In genomic region chr7:44405346-44406014, GRCm38 (mm10) we compare ENCODE assay signal across 8 mouse cellular contexts. TPM values are rescaled to one million over a fixed set of nuclear protein-coding genes. Genes with fewer than 3 reads are reported as not detected.
DNase-seq lines count a peak whose midpoint lies in the region; ATAC-seq lines count a peak whose summit lies in the region.

No protein-coding gene starts in this region.

- ATAC-seq in hematopoietic stem cell, adult 5-6 weeks (replicated peaks in 1 of 2; ENCODE audit: insufficient read depth in 1 of 2, low FRiP score in 2 of 2, low TSS enrichment in 1 of 2, low read depth in 1 of 2, poor library complexity in 2 of 2, severe bottlenecking in 2 of 2): peak; percentile 82 to 90
- peak; percentile 96 for ATAC-seq in lung, embryonic 16.5 days (ENCODE audit: low read depth)

- no peaks in the 10 kb centered on the region for H3K27me3 ChIP-seq in lung, embryonic 16.5 days (ENCODE audit: control insufficient read depth, insufficient read depth, low read depth, low read length)

- peak overlapping the region; percentile 51; the same call in 1 of the 2 replicates for H3K9ac ChIP-seq in lung, embryonic 16.5 days (ENCODE audit: low read length)

- peak; percentile 99 for DNase-seq in MN1 (ENCODE audit: low spot score)
- DNase-seq in cerebellum, adult 8-10 months: peak; percentile 94
- DNase-seq in forelimb bud, embryonic 11.5 days (ENCODE audit: low read depth, low spot score): peak; percentile 100
- peak; percentile 96 for DNase-seq in layer of hippocampus, adult 9-10 months (ENCODE audit: low spot score)
- peak; percentile 54 for DNase-seq in ovary, postnatal 10 days (ENCODE audit: low spot score)
- peak; percentile 80 to 88 for DNase-seq in thymus, postnatal 10 days (ENCODE audit: low spot score in 2 of 2)

- no peak overlapping the region for H3K27ac ChIP-seq in lung, embryonic 16.5 days (ENCODE audit: low read length)

- H3K4me1 ChIP-seq in lung, embryonic 16.5 days (replicated peaks; ENCODE audit: control insufficient read depth, insufficient read depth, low read length): no peaks in the 10 kb centered on the region

- no peaks in the 10 kb centered on the region for H3K9me3 ChIP-seq in lung, embryonic 16.5 days (ENCODE audit: control insufficient read depth, low read length)

- H3K36me3 ChIP-seq in lung, embryonic 16.5 days (ENCODE audit: control insufficient read depth, insufficient read depth, low read length): no peaks in the 10 kb centered on the region

- peak overlapping the region; percentile 65 for H3K4me2 ChIP-seq in lung, embryonic 16.5 days (ENCODE audit: low read depth, low read length)

- 2% methylated on average over 27 of the region's 27 CpGs for WGBS in lung, embryonic 16.5 days

- peak overlapping the region; percentile 40 for H3K4me3 ChIP-seq in lung, embryonic 16.5 days (ENCODE audit: low read length)

RNA-seq across cellular contexts. Expression of gene 1700008O03Rik, which starts 19.9 kb away (rescaled TPM):
- total RNA-seq in hematopoietic stem cell, adult 5-6 weeks (2017): 1.9 TPM in 1 of 2 replicates, not detected in the other
- 1.2 and 1.5 TPM in 2 replicates for polyA plus RNA-seq in lung, embryonic 16.5 days (2015; fragmentation: Nextera tagmentation; extraction: Ambion mirVana)

RNA-seq across cellular contexts. Expression of gene Syt3, which starts 21.6 kb away (rescaled TPM):
- total RNA-seq in hematopoietic stem cell, adult 5-6 weeks (2017): 0.79 and 1.8 TPM in 2 replicates
- polyA plus RNA-seq in lung, embryonic 16.5 days (2015; fragmentation: Nextera tagmentation; extraction: Ambion mirVana): 2.1 and 2.3 TPM in 2 replicates

RNA-seq across cellular contexts. Expression of gene Lrrc4b, which starts 23.3 kb away (rescaled TPM):
- not detected in 2 replicates for total RNA-seq in hematopoietic stem cell, adult 5-6 weeks (2017)
- polyA plus RNA-seq in lung, embryonic 16.5 days (2015; fragmentation: Nextera tagmentation; extraction: Ambion mirVana): 0.36 and 0.57 TPM in 2 replicates

RNA-seq across cellular contexts. Expression of gene Aspdh, which starts 59.7 kb away (rescaled TPM):
- total RNA-seq in hematopoietic stem cell, adult 5-6 weeks (2017): not detected in 2 replicates
- 0.62 and 1.3 TPM in 2 replicates for polyA plus RNA-seq in lung, embryonic 16.5 days (2015; fragmentation: Nextera tagmentation; extraction: Ambion mirVana)
